Mouse (Mus musculus): ENCODE data around the gene Srd5a3. TPM values are rescaled to one million over a fixed set of nuclear protein-coding genes. Genes with fewer than 3 reads are reported as not detected.

The Srd5a3 gene
- polyA plus RNA-seq, 1 experiment from 2014 or later = 48.1 TPM

GRCm38 (mm10) chr5:76140730-76141066 lies 627 bp downstream of the Srd5a3 start:
- TF ChIP-seq EP300 (IDR thresholded peaks at IDR 0.05) = 0 out of 2 replicates have a peak, but pooled peaks have one; percentile 38
- no peak for TF ChIP-seq CTCF (IDR thresholded peaks at IDR 0.05)
- Histone ChIP-seq H3K27me3 (replicated peaks; ENCODE audit: insufficient read depth, low read length) (no peaks in the 10 kb centered on the region), H3K4me2 (replicated peaks; ENCODE audit: low read depth, low read length) (peak overlapping the region; percentile 70), H3K4me3 (ENCODE audit: low read depth, low read length) (peak overlapping the region; percentile 69), H3K9ac (replicated peaks; ENCODE audit: low read depth) (peak overlapping the region; percentile 83), H3K9me3 (ENCODE audit: low read length) (no peaks in the 10 kb centered on the region), H3K4me1 (ENCODE audit: insufficient read depth, low read depth, low read length) (peaks cover 10% of the 10 kb centered on the region; the same call in 1 of the 2 replicates), H3K27ac (ENCODE audit: low read length) (peak overlapping the region; percentile 97), H3K36me3 (ENCODE audit: insufficient read depth, low read length) (no peaks in the 10 kb centered on the region)
- peak; percentile 44 for ATAC-seq
- 3% methylated on average over 9 of the region's 9 CpGs for WGBS
- DNase-seq (ENCODE audit: low spot score) = no peak

GRCm38 (mm10) chr5:76143356-76143755 lies 3.3 kb downstream of the Srd5a3 start:
- no peak for ATAC-seq
- Histone ChIP-seq H3K9ac (replicated peaks; ENCODE audit: low read depth) (no peak overlapping the region), H3K9me3 (ENCODE audit: low read length) (no peaks in the 10 kb centered on the region), H3K4me3 (ENCODE audit: low read depth, low read length) (no peak overlapping the region), H3K4me2 (replicated peaks; ENCODE audit: low read depth, low read length) (no peak overlapping the region), H3K27me3 (replicated peaks; ENCODE audit: insufficient read depth, low read length) (no peaks in the 10 kb centered on the region), H3K36me3 (ENCODE audit: insufficient read depth, low read length) (no peaks in the 10 kb centered on the region), H3K27ac (ENCODE audit: low read length) (no peak overlapping the region), H3K4me1 (ENCODE audit: insufficient read depth, low read depth, low read length) (peaks cover 10% of the 10 kb centered on the region; the same call in 1 of the 2 replicates)
- DNase-seq (ENCODE audit: low spot score) = no peak
- WGBS = 80% methylated on average over 4 of the region's 4 CpGs
- TF ChIP-seq EP300 (IDR thresholded peaks at IDR 0.05) (no peak), CTCF (IDR thresholded peaks at IDR 0.05) (no peak)

- 100% methylated on average over 1 of the region's 1 CpGs for WGBS
Measured at GRCm38 (mm10) chr5:76146401-76146800, 6.3 kb downstream of the Srd5a3 start.

GRCm38 (mm10) chr5:76149436-76149835 lies 9.4 kb downstream of the Srd5a3 start:
- WGBS = 91% methylated on average over 6 of the region's 6 CpGs
- no peak overlapping the region for H3K4me3 ChIP-seq (ENCODE audit: low read depth, low read length)
- no peak overlapping the region for H3K27ac ChIP-seq (ENCODE audit: low read length)
- DNase-seq (ENCODE audit: low spot score) (no peak), ATAC-seq (no peak)
- no peak overlapping the region for H3K4me2 ChIP-seq (replicated peaks; ENCODE audit: low read depth, low read length)
- no peaks in the 10 kb centered on the region for H3K27me3 ChIP-seq (replicated peaks; ENCODE audit: insufficient read depth, low read length)
- no peak for TF ChIP-seq EP300 (IDR thresholded peaks at IDR 0.05)
- no peak for TF ChIP-seq CTCF (IDR thresholded peaks at IDR 0.05)
- no peak overlapping the region for H3K9ac ChIP-seq (replicated peaks; ENCODE audit: low read depth)
- H3K9me3 ChIP-seq (ENCODE audit: low read length) = no peaks in the 10 kb centered on the region
- no peaks in the 10 kb centered on the region for H3K36me3 ChIP-seq (ENCODE audit: insufficient read depth, low read length)
- H3K4me1 ChIP-seq (ENCODE audit: insufficient read depth, low read depth, low read length) = no peaks in the 10 kb centered on the region

More at GRCm38 (mm10) chr5:76146401-76146800, 6.3 kb downstream of the Srd5a3 start:
- DNase-seq (ENCODE audit: low spot score) (no peak), ATAC-seq (0 out of 2 replicates have a peak, but pooled peaks have one; percentile 17)
- Histone ChIP-seq H3K27me3 (replicated peaks; ENCODE audit: insufficient read depth, low read length) (no peaks in the 10 kb centered on the region), H3K4me3 (ENCODE audit: low read depth, low read length) (no peak overlapping the region), H3K27ac (ENCODE audit: low read length) (no peak overlapping the region), H3K4me1 (ENCODE audit: insufficient read depth, low read depth, low read length) (peaks cover under 1% of the 10 kb centered on the region; the same call in 1 of the 2 replicates), H3K9me3 (ENCODE audit: low read length) (no peaks in the 10 kb centered on the region), H3K36me3 (ENCODE audit: insufficient read depth, low read length) (no peaks in the 10 kb centered on the region), H3K4me2 (replicated peaks; ENCODE audit: low read depth, low read length) (no peak overlapping the region), H3K9ac (replicated peaks; ENCODE audit: low read depth) (no peak overlapping the region)
- TF ChIP-seq EP300 (IDR thresholded peaks at IDR 0.05) (no peak), CTCF (IDR thresholded peaks at IDR 0.05) (no peak)

- Histone ChIP-seq H3K9ac (replicated peaks; ENCODE audit: low read depth) (no peak overlapping the region), H3K36me3 (ENCODE audit: insufficient read depth, low read length) (no peaks in the 10 kb centered on the region), H3K27me3 (replicated peaks; ENCODE audit: insufficient read depth, low read length) (no peaks in the 10 kb centered on the region), H3K4me3 (ENCODE audit: low read depth, low read length) (no peak overlapping the region), H3K9me3 (ENCODE audit: low read length) (no peaks in the 10 kb centered on the region), H3K4me1 (ENCODE audit: insufficient read depth, low read depth, low read length) (no peaks in the 10 kb centered on the region), H3K27ac (ENCODE audit: low read length) (no peak overlapping the region), H3K4me2 (replicated peaks; ENCODE audit: low read depth, low read length) (no peak overlapping the region)
- ATAC-seq (no peak), DNase-seq (ENCODE audit: low spot score) (no peak)
- TF ChIP-seq EP300 (IDR thresholded peaks at IDR 0.05) = no peak
- TF ChIP-seq CTCF (IDR thresholded peaks at IDR 0.05) = no peak
- WGBS = 91% methylated on average over 6 of the region's 6 CpGs
Measured at GRCm38 (mm10) chr5:76152956-76153355, 12.9 kb downstream of the Srd5a3 start.

GRCm38 (mm10) chr5:76153430-76153829 lies 13.4 kb downstream of the Srd5a3 start:
- no peak overlapping the region for H3K9ac ChIP-seq (replicated peaks; ENCODE audit: low read depth)
- no peaks in the 10 kb centered on the region for H3K27me3 ChIP-seq (replicated peaks; ENCODE audit: insufficient read depth, low read length)
- ATAC-seq (no peak), DNase-seq (ENCODE audit: low spot score) (no peak)
- no peak overlapping the region for H3K27ac ChIP-seq (ENCODE audit: low read length)
- TF ChIP-seq EP300 (IDR thresholded peaks at IDR 0.05) = no peak
- 96% methylated on average over 11 of the region's 11 CpGs for WGBS
- H3K4me3 ChIP-seq (ENCODE audit: low read depth, low read length) = no peak overlapping the region
- no peak overlapping the region for H3K4me2 ChIP-seq (replicated peaks; ENCODE audit: low read depth, low read length)
- no peaks in the 10 kb centered on the region for H3K4me1 ChIP-seq (ENCODE audit: insufficient read depth, low read depth, low read length)
- H3K9me3 ChIP-seq (ENCODE audit: low read length) = no peaks in the 10 kb centered on the region
- H3K36me3 ChIP-seq (ENCODE audit: insufficient read depth, low read length) = no peaks in the 10 kb centered on the region

Data from lung, postnatal 0 days (tissue).